30 mouse cellular contexts compared by ENCODE assay signal in the genomic region with DNA sequence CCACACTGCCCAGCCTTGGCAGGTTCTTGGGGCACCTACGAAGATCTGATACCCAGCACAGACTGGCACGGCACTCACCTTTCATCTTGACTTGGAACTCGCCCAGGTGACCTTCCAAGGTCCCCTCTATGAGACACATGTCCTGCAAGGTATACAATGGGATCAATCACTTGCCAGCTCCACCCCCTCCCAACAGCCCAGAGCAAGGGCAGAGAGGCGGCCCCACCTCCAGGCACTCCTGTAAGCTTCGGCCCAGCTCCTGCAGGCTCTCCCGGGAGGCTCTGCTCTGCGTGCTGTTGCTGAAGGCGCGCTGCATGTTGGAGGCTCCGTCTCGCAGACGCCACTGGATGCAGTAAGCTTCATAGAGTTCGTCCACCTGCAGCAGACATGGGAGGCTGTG. TPM values are rescaled to one million over a fixed set of nuclear protein-coding genes. Genes with fewer than 3 reads are reported as not detected.
DNase-seq lines count a peak whose midpoint lies in the region; ATAC-seq and TF ChIP-seq lines count a peak whose summit lies in the region.
"Had no signal": no experiment of that assay in that cellular context is flagged by ENCODE, and none has a peak within 500 bp of the region (broad histone marks: within the 10 kb centered on the region; RNA-seq: fewer than 3 reads in every experiment).

No protein-coding gene starts in this region.

- no peak overlapping the region for H3K9ac ChIP-seq in liver, postnatal 0 days (replicated peaks)
- H3K9ac ChIP-seq in liver, embryonic 12.5 days: no peak overlapping the region
- no peak overlapping the region for H3K9ac ChIP-seq in stomach, postnatal 0 days (ENCODE audit: low read length)
- H3K9ac ChIP-seq in hindbrain, embryonic 11.5 days (ENCODE audit: low read depth, low read length): no peak overlapping the region
- H3K9ac ChIP-seq: embryonic facial prominence, embryonic 12.5 days; embryonic facial prominence, embryonic 15.5 days; forebrain, embryonic 13.5 days; heart, embryonic 12.5 days; heart, embryonic 15.5 days; hindbrain, embryonic 13.5 days had no signal

- H3K4me3 ChIP-seq in liver, postnatal 0 days (ENCODE audit: low read depth, low read length): no peak overlapping the region
- no peak overlapping the region for H3K4me3 ChIP-seq in liver, embryonic 12.5 days
- no peak overlapping the region for H3K4me3 ChIP-seq in bone marrow, adult 2 months (replicated peaks; ENCODE audit: control insufficient read depth, low read depth, low read length)
- H3K4me3 ChIP-seq in stomach, postnatal 0 days (ENCODE audit: low read depth, low read length): no peak overlapping the region
- no peak overlapping the region for H3K4me3 ChIP-seq in hindbrain, embryonic 11.5 days (ENCODE audit: low read depth, low read length)
- H3K4me3 ChIP-seq: embryonic facial prominence, embryonic 12.5 days; embryonic facial prominence, embryonic 15.5 days; erythroblast, embryonic 14.5 days; forebrain, embryonic 10.5 days; forebrain, embryonic 13.5 days; gastrocnemius, adult 2 months; heart, embryonic 12.5 days; heart, embryonic 15.5 days; hindbrain, embryonic 13.5 days had no signal

- TF ChIP-seq EP300 in liver, postnatal 0 days (IDR thresholded peaks at IDR 0.05; ENCODE audit: low read depth): no peak
- TF ChIP-seq EP300 in stomach, postnatal 0 days (optimal IDR thresholded peaks at IDR 0.05): no peak

- H3K9me3 ChIP-seq in liver, postnatal 0 days (ENCODE audit: low read length): no peaks in the 10 kb centered on the region
- no peaks in the 10 kb centered on the region for H3K9me3 ChIP-seq in liver, embryonic 12.5 days (replicated peaks)
- H3K9me3 ChIP-seq in stomach, postnatal 0 days (ENCODE audit: control insufficient read depth, low read length): no peaks in the 10 kb centered on the region
- no peaks in the 10 kb centered on the region for H3K9me3 ChIP-seq in hindbrain, embryonic 11.5 days (ENCODE audit: control insufficient read depth, low read length)
- H3K9me3 ChIP-seq: embryonic facial prominence, embryonic 12.5 days; embryonic facial prominence, embryonic 15.5 days; forebrain, embryonic 10.5 days; forebrain, embryonic 13.5 days; heart, embryonic 12.5 days; heart, embryonic 15.5 days; hindbrain, embryonic 13.5 days had no signal

- no peak for TF ChIP-seq CTCF in liver, postnatal 0 days (IDR thresholded peaks at IDR 0.05; ENCODE audit: low read depth)
- TF ChIP-seq CTCF in bone marrow, adult 2 months (IDR thresholded peaks at IDR 0.05; ENCODE audit: control insufficient read depth, insufficient read depth, low read length): no peak
- TF ChIP-seq CTCF in stomach, postnatal 0 days (IDR thresholded peaks at IDR 0.05; ENCODE audit: low read depth): no peak

- H3K27me3 ChIP-seq in liver, postnatal 0 days (ENCODE audit: insufficient read depth, low read length): no peaks in the 10 kb centered on the region
- H3K27me3 ChIP-seq in liver, embryonic 12.5 days (replicated peaks): peaks cover 24% of the 10 kb centered on the region
- H3K27me3 ChIP-seq in stomach, postnatal 0 days (ENCODE audit: control insufficient read depth, insufficient read depth, low read length): no peaks in the 10 kb centered on the region
- no peaks in the 10 kb centered on the region for H3K27me3 ChIP-seq in hindbrain, embryonic 11.5 days (ENCODE audit: control insufficient read depth, insufficient read depth, low read length)
- H3K27me3 ChIP-seq: embryonic facial prominence, embryonic 12.5 days; embryonic facial prominence, embryonic 15.5 days; forebrain, embryonic 13.5 days; heart, embryonic 15.5 days had no signal

- H3K4me2 ChIP-seq in liver, postnatal 0 days (ENCODE audit: low read depth, low read length): no peak overlapping the region
- no peak overlapping the region for H3K4me2 ChIP-seq in liver, embryonic 12.5 days
- no peak overlapping the region for H3K4me2 ChIP-seq in stomach, postnatal 0 days (replicated peaks; ENCODE audit: low read depth)
- no peak overlapping the region for H3K4me2 ChIP-seq in hindbrain, embryonic 11.5 days (replicated peaks; ENCODE audit: low read depth, low read length)
- H3K4me2 ChIP-seq: embryonic facial prominence, embryonic 12.5 days; embryonic facial prominence, embryonic 15.5 days; forebrain, embryonic 13.5 days; heart, embryonic 12.5 days; heart, embryonic 15.5 days; hindbrain, embryonic 13.5 days had no signal

- H3K27ac ChIP-seq in liver, postnatal 0 days (ENCODE audit: low read depth): no peak overlapping the region
- no peak overlapping the region for H3K27ac ChIP-seq in liver, embryonic 12.5 days
- no peak overlapping the region for H3K27ac ChIP-seq in bone marrow, adult 2 months (ENCODE audit: control insufficient read depth, insufficient read depth, low read depth, low read length, poor library complexity)
- H3K27ac ChIP-seq in stomach, postnatal 0 days (replicated peaks): no peak overlapping the region
- no peak overlapping the region for H3K27ac ChIP-seq in hindbrain, embryonic 11.5 days (ENCODE audit: low read depth, low read length)
- H3K27ac ChIP-seq: embryonic facial prominence, embryonic 12.5 days; embryonic facial prominence, embryonic 15.5 days; forebrain, embryonic 10.5 days; forebrain, embryonic 13.5 days; gastrocnemius, adult 2 months; heart, embryonic 15.5 days; hindbrain, embryonic 13.5 days had no signal

- peak; percentile 7; the same call in 1 of the 2 replicates for TF ChIP-seq POLR2A in bone marrow, adult 2 months (IDR thresholded peaks at IDR 0.05; ENCODE audit: borderline replicate concordance, control insufficient read depth, low read depth, low read length)

- 63% methylated on average over 13 of the region's 13 CpGs for WGBS in liver, postnatal 0 days (ENCODE audit: insufficient replicate concordance)
- 67% methylated on average over 13 of the region's 13 CpGs for WGBS in liver, embryonic 12.5 days (ENCODE audit: insufficient replicate concordance)
- 90% methylated on average over 13 of the region's 13 CpGs for WGBS in bone marrow, adult 2 months
- 49% methylated on average over 13 of the region's 13 CpGs for WGBS in stomach, postnatal 0 days
- WGBS in hindbrain, embryonic 11.5 days: 62% methylated on average over 13 of the region's 13 CpGs

- no peaks in the 10 kb centered on the region for H3K4me1 ChIP-seq in liver, postnatal 0 days (ENCODE audit: insufficient read depth)
- H3K4me1 ChIP-seq in liver, embryonic 12.5 days: peaks cover 19% of the 10 kb centered on the region
- H3K4me1 ChIP-seq in bone marrow, adult 2 months (ENCODE audit: control insufficient read depth, insufficient read depth, low read length): no peaks in the 10 kb centered on the region
- H3K4me1 ChIP-seq in stomach, postnatal 0 days (replicated peaks; ENCODE audit: control insufficient read depth, insufficient read depth): peaks cover 10% of the 10 kb centered on the region; the same call in 1 of the 2 replicates
- H3K4me1 ChIP-seq in hindbrain, embryonic 11.5 days (replicated peaks; ENCODE audit: control insufficient read depth, insufficient read depth, low read length): no peaks in the 10 kb centered on the region

- no peak for DNase-seq in liver, postnatal 0 days
- DNase-seq in stomach, postnatal 0 days (ENCODE audit: low spot score): peak; percentile 62
- DNase-seq in kidney, adult 8-10 months: no peak
- no peak for DNase-seq in hindbrain, embryonic 11.5 days (ENCODE audit: low spot score)
- DNase-seq: adrenal gland, adult 8-10 months; adrenal gland, postnatal 25 days; cerebellum, adult 18-20 months; cerebellum, adult 9-10 months; cerebellum, postnatal 14 days; gastrocnemius, adult 2 months; gastrocnemius, postnatal 14 days; heart, adult 11 months; heart, postnatal 14 days; heart, postnatal 4 days; kidney, adult 11 months had no signal

- peak; percentile 43 for ATAC-seq in liver, postnatal 0 days
- no peak for ATAC-seq in liver, embryonic 12.5 days
- 0 out of 2 replicates have a peak, but pooled peaks have one; percentile 16 for ATAC-seq in erythroblast, adult 5-6 weeks (replicated peaks; ENCODE audit: low FRiP score, poor library complexity, severe bottlenecking)
- peak; percentile 36 for ATAC-seq in stomach, postnatal 0 days (ENCODE audit: low FRiP score, low TSS enrichment)
- no peak for ATAC-seq in hindbrain, embryonic 11.5 days (ENCODE audit: low FRiP score)
- ATAC-seq: activated CD4-positive, CD25-positive, alpha-beta regulatory T cell, adult 4 months; CD4-positive, CD25-positive, alpha-beta regulatory T cell, adult 4 months; forebrain, embryonic 13.5 days; forebrain, embryonic 16.5 days had no signal

- H3K36me3 ChIP-seq in liver, postnatal 0 days (replicated peaks; ENCODE audit: insufficient read depth, low read length): no peaks in the 10 kb centered on the region
- no peaks in the 10 kb centered on the region for H3K36me3 ChIP-seq in liver, embryonic 12.5 days
- no peaks in the 10 kb centered on the region for H3K36me3 ChIP-seq in stomach, postnatal 0 days (ENCODE audit: control insufficient read depth, insufficient read depth, low read length)
- H3K36me3 ChIP-seq in hindbrain, embryonic 11.5 days (ENCODE audit: control insufficient read depth, insufficient read depth, low read length): no peaks in the 10 kb centered on the region
- H3K36me3 ChIP-seq: embryonic facial prominence, embryonic 12.5 days; embryonic facial prominence, embryonic 15.5 days; forebrain, embryonic 10.5 days; heart, embryonic 12.5 days; heart, embryonic 15.5 days; hindbrain, embryonic 13.5 days had no signal

RNA-seq across cellular contexts. Expression of gene Ripor3, which starts 17.2 kb away (rescaled TPM):
- polyA plus RNA-seq in liver, postnatal 0 days (2015; fragmentation: Nextera tagmentation; extraction: Ambion mirVana): 1.4 TPM in 2 replicates
- 2.4 and 2.9 TPM in 2 replicates for polyA plus RNA-seq in liver, embryonic 12.5 days (2016; fragmentation: Nextera tagmentation; extraction: Ambion mirVana)
- polyA plus RNA-seq in bone marrow, adult 2 months (2011; ENCODE audit: insufficient read depth, insufficient read length, low replicate concordance, missing spikeins): 24.0 and 49.2 TPM in 2 replicates
- not detected in 2 replicates for total RNA-seq in erythroblast, adult 5-6 weeks (2015; ENCODE audit: low replicate concordance)
- not detected in 2 replicates for total RNA-seq in erythroblast, adult 5-6 weeks (2017; ENCODE audit: low replicate concordance)
- 3.0 and 3.2 TPM in 2 replicates for polyA plus RNA-seq in stomach, postnatal 0 days (2015; fragmentation: Nextera tagmentation; extraction: Ambion mirVana)
- polyA plus RNA-seq in hindbrain, embryonic 11.5 days (2014; fragmentation: Nextera tagmentation; extraction: Ambion mirVana): 0.49 and 0.69 TPM in 2 replicates
- total RNA-seq: MEL had no signal

Comparison
In these comparisons a context has a peak if more than half of its experiments do, and no peak if none do; other contexts are left out.
1. ATAC-seq: peak in liver, postnatal 0 days (single experiment), erythroblast, adult 5-6 weeks (single experiment) and stomach, postnatal 0 days (single experiment); none in liver, embryonic 12.5 days (single experiment) and hindbrain, embryonic 11.5 days (single experiment).